Mouse (Mus musculus): Measurements from ENCODE around the gene Vmn1r197.
"Not testable (repeated sequence)": the region's sequence is repeated elsewhere in the genome, so short reads cannot be mapped to it uniquely, and the experiment has no call there.

Gene Vmn1r197

GRCm38 (mm10) chr13:22324289-22324688 lies at the start of gene Vmn1r197:
Gene Vmn1r197 (plus strand): TSS chr13:22324589.
- DNase-seq (ENCODE audit: extremely low spot score, low spot score) = no peak

GRCm38 (mm10) chr13:22284578-22284977 lies 39.8 kb upstream of the Vmn1r197 start:
- DNase-seq (ENCODE audit: extremely low spot score, low spot score) = no peak

- no peak for DNase-seq (ENCODE audit: extremely low spot score, low spot score)
These were observed 34.8 kb upstream of the Vmn1r197 start, which contains the start of gene Vmn1r196 for GRCm38 (mm10) chr13:22289620-22290019. Gene Vmn1r196 (plus strand): TSS chr13:22289920.

GRCm38 (mm10) chr13:22308075-22308474 lies 16.3 kb upstream of the Vmn1r197 start:
- not testable (repeated sequence) for DNase-seq (ENCODE audit: extremely low spot score, low spot score)

- no peak for DNase-seq (ENCODE audit: extremely low spot score, low spot score)
These were observed 9.0 kb upstream of the Vmn1r197 start for GRCm38 (mm10) chr13:22315361-22315760.

- no peak for DNase-seq (ENCODE audit: extremely low spot score, low spot score)
These were observed 7.0 kb upstream of the Vmn1r197 start for GRCm38 (mm10) chr13:22317366-22317765.

GRCm38 (mm10) chr13:22320091-22320490 lies 4.3 kb upstream of the Vmn1r197 start:
- no peak for DNase-seq (ENCODE audit: extremely low spot score, low spot score)

- DNase-seq (ENCODE audit: extremely low spot score, low spot score) = no peak
These were observed 8.9 kb downstream of the Vmn1r197 start for GRCm38 (mm10) chr13:22333269-22333668.

- no peak for DNase-seq (ENCODE audit: extremely low spot score, low spot score)
These were observed 11.2 kb downstream of the Vmn1r197 start for GRCm38 (mm10) chr13:22335565-22335964.

GRCm38 (mm10) chr13:22350064-22350463 lies 25.7 kb downstream of the Vmn1r197 start, which contains the start of gene Vmn1r198:
Gene Vmn1r198 (plus strand): TSS chr13:22350364.
- DNase-seq (ENCODE audit: extremely low spot score, low spot score) = no peak

GRCm38 (mm10) chr13:22350813-22351212 lies 26.4 kb downstream of the Vmn1r197 start:
- no peak for DNase-seq (ENCODE audit: extremely low spot score, low spot score)

GRCm38 (mm10) chr13:22379518-22379917 lies 55.1 kb downstream of the Vmn1r197 start, which contains the start of gene Vmn1r199:
Gene Vmn1r199 (plus strand): TSS chr13:22379818.
- no peak for DNase-seq (ENCODE audit: extremely low spot score, low spot score)

GRCm38 (mm10) chr13:22381128-22381527 lies 56.7 kb downstream of the Vmn1r197 start:
- DNase-seq (ENCODE audit: extremely low spot score, low spot score) = not testable (repeated sequence)

Measured in neural tube, embryonic 10.5 days (tissue).